Mouse (Mus musculus) adrenal gland, adult (tissue): ENCODE results near the gene Fbxo47.

ENCODE experiments used
- DNase-seq, 2 experiments: peaks; one replicate each; pipeline ENCODE4 v3.0.0; 2022 to 2023; ENCODE audit warnings: low spot score in 1 of 2; ENCODE audit not compliant: inconsistent age in 2 of 2

The Fbxo47 gene

DNA sequence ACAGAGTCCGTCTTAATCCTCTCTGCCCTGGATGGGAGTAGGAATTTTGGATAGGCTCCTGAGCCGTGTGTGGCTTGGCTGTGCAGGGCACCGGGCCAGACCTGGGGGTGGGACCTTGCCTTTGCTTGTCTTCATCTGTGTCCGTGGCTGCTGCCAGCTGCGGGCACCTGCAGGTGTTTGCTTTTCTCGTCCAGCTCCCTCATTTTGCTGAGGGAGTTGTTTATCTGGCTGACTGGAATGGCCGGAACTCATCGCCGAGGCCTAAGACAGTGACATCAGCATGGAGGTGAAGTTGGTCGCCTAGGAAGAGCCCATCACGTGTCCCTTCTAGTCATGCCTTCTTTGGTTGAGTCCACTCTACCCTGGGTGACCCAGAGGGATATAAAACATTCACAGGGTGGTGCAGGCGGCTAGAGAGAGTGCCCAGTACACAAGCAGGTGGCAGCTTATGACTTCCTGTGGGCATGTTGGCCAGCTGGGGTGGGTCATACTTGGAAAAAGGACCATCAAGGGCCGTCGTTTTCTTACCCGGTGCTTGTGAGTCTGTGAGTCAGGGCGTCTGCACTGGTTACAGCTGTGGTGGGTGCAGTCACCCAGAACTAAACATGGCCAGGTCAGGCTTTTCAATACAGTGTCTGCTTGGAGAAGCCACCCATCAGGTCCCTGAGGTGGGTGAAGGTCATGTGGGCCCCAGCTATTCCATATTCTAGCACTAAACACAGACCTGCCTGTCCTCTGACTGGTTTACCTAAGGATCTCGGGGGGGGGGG lies 70.0 kb downstream of the Fbxo47 start:
- peak in 1 of 2 experiments; percentile 24 for DNase-seq

DNA sequence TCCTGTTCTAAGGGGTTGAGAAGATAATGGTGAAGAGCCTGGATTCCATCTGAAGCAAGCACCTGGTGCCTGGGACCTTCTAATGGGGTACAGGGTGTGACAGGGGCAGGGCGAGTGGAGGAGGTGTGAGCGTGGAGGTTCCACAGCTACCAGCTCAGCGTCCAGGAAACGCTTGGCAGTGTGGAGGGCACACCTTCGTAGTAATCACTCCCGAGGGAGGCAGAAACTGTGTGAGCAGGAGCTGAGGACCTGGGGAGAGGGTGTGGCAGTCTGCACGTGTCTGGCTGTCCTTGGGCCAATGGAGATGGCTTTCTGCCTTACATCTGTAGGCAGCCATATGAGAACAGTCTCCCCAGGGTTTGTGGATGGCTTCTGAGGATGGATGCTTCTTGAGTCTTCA lies 70.9 kb downstream of the Fbxo47 start:
- no peak for DNase-seq

GRCm38 (mm10) chr11:97812491-97812921 lies 71.4 kb downstream of the Fbxo47 start:
- peak; percentile 26 to 52 for DNase-seq

DNA sequence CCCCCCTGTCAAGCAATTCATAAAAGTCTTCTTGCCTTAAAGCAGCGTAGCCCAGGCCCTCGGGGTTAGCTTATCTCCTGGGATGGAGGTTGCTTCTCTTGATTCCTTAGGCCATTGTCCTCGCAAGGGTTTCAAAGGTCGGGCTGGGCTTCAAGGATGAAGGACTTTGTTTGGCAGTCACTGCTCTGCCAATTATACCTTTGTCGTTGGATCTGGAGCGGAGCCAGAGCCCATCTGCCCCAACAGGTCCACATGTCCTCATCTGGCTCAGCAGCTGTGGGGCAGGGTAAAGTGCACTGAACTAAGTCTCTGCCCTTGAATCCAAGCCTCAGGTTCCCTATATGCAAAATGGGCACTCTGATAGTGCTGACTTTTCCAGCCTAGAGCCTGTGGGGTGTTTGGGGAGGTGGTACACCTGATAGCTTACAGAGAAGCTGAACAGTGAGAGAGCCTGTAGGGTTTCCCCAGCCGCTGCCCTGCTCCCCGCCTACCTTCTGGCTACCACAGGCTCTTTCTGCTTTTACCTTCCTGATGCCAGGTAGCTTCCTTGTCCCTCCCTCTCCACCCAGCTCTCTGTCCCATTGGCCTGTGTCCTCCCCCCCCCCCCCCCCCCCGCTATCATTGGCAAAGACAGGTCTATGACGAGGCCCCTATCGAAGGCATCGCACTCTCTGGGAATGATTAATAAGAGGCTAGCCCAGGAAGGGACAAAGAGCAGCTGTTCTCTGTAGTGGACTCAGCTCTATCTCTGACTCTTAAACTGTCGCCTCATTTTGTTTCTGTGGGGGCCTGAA lies 72.2 kb downstream of the Fbxo47 start:
- peak; percentile 52 to 75 for DNase-seq

DNA sequence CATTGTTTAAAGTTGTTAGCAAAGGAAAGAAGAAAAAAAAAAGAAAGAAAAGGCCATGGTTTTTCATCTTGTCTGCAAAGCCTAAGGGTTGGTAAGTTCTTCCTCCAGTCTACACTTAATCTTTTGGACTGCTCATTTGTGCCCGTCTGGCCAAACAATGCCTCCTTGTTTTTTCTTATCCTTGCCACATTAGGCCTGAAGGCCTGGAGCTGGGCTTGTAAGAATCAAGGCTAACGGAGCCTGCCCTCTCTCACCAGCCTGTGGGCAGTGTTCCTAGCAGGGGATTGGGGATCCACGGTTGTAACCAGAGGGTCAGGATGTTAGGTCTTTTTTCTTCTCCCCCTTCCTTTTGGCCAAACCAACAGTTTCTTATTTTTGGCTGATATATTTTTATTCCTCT lies 73.0 kb downstream of the Fbxo47 start:
- peak in 1 of 2 experiments; percentile 55 for DNase-seq

DNA sequence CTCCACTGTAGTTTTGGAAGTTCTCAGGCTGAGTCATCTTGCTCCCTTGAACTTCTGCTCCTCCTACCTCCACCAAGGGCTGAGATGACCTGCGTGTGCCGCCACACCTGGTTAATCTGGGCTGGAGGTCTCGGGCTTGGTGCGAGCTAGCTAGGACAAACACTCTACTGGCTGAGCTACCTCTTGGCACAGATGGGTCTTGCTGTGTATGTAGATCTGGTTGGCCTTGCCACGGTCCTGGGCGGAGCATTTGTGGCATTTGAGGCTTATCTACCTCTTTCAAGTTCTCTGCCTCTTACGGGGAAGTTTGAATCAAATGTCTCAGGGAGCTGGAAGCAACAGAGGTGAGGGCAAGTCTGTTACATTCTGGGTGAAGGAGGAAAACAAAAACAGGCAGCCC lies 73.6 kb downstream of the Fbxo47 start:
- peak; percentile 75 to 88 for DNase-seq

- peak in 1 of 2 experiments; percentile 68 for DNase-seq
Measured at GRCm38 (mm10) chr11:97809235-97810121, 74.5 kb downstream of the Fbxo47 start.

DNA sequence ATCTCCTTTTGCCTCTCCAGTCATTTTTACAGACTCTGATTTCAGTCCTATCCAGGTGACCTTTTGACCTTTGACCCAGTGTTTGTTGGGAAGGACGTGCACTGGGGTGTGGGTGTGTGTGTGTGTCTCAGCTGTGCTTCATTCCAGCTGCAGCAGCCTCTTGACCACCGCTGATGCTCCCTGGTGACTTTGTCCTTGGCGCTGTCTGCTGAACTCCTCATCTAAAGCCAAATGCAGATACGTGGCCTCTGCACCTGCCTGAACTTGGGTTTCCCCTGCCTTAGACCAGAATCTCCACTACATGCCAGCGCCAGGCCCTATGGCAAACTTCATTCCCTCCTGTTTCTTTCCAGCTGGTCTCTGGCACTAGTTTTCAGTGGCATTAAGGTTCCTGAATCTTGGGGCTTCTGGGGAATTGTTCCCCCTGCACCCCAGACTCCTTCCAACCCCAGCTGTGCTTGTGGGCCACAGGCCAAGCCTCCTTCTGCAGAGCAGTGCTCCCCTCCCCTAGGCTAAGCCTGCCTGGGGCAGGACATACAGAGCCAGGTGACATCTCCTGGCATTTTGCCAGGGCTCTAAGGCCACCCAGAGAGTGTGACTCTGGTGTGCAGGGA lies 75.2 kb downstream of the Fbxo47 start:
- DNase-seq, result peak; percentile 66 to 76

DNA sequence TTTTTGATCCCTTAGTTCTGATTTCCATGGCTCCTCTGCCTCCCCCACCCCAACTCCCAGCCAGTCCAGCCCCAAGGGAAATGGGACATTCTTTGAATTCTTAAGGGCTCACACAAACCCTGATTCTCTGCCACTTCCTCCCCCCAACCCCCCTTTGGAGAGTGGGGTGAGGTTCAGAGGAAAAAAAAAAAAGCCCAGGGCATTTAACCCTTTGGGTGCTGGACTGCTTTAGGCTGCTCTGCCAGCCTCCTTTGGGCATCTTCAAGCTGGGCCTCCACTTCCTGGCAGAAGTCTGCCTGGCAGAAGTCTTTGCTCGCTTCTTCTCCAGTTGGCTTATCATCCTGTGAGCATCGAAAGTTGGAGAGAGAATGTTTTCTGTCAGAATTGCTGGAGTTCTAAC lies 75.9 kb downstream of the Fbxo47 start:
- peak; percentile 49 to 71 for DNase-seq

DNA sequence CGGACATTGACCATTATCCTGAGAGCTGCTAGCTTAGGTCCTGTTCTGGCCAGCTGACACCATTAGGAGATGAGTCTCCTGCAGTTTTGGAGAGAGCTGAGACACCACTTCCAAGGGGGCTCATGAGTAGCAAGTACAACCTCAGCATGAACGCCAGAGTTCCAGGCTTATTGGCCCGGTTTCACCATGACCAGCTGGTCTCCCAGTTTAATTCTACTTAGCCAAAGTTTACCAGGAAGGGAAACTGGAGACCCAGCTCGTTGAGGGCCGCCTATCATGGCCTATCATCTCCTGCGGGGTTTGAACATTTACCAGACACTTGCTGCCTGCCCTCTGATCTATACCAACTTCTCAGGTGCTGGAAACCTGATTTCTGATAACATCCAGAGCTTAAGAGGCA lies 76.3 kb downstream of the Fbxo47 start:
- DNase-seq, result no peak

GRCm38 (mm10) chr11:97806613-97806964 lies 77.4 kb downstream of the Fbxo47 start:
- no peak for DNase-seq

- peak; percentile 38 to 75 for DNase-seq
Measured at GRCm38 (mm10) chr11:97805662-97806612, 78.0 kb downstream of the Fbxo47 start.

DNA sequence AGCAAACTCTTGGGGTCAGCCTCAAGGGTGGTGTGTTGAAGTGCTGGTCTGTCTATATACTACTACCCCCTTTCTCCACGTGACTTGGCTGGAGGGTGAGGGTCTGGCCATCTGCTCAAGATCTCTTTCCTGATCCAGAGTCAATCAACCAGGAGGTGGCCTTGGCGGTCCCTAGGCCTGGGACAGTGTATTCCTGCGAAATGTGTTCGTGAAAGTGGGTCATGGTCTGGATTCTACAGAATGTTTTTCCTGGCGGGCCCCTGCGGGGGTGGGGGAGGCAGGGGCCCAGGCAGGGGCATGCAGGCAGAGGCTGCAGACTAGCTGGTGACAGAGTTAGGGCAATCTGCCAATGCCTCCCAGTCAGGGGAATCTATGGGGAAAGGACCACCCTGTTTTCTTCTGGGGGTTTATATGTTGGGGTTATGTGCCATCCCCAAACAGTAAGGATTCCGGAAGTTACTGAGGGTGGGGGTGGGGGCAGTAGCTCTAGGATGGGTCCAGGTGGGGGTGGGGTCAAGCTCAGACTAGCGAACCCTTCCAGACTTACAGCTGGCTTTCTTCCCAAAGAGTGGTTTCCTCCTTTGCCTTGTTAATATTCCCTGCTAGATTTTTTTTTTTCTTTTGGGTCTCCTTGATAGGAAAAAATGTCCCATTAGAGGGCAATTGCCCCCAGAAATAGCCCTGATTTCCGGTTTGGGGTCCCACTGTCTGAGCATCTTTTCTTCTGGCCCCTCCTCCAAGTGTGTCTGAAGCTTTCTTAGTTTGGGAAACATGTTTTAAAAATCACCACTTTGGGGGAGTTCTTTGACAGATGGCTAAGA lies 78.9 kb downstream of the Fbxo47 start:
- DNase-seq, result peak; percentile 82 to 86

DNA sequence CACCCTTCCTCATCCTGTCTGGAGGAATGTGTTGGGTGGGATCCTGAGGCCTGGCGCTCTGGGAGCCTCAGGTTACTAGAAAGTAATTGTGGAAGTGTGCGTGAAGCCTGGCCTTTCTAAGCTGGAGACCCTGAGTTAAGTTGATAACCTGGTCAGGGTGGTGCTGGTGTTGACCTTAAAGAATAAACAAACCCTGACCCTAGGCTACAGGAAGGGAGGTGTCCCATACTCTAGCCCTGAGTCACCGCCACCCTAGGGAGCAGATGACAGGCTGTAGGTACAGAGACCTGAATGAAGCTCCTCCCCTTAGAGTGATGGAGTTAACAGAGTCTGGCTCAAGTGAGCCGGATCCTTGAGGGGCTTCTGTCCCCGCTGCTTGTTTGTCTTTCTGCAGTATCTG lies 80.1 kb downstream of the Fbxo47 start:
- DNase-seq, result peak; percentile 35 to 64
